Mouse (Mus musculus): ENCODE data around the gene Zmynd11. TPM values are rescaled to one million over a fixed set of nuclear protein-coding genes. Genes with fewer than 3 reads are reported as not detected.

Gene Zmynd11
- polyA plus RNA-seq, 1 experiment from 2014 or later: 78.1 TPM

- Histone ChIP-seq H3K27ac (ENCODE audit: low read length) (no peak overlapping the region), H3K9ac (replicated peaks; ENCODE audit: low read depth) (no peak overlapping the region), H3K9me3 (ENCODE audit: low read length) (no peaks in the 10 kb centered on the region), H3K4me2 (replicated peaks; ENCODE audit: low read depth, low read length) (no peak overlapping the region), H3K4me1 (ENCODE audit: insufficient read depth, low read depth, low read length) (no peaks in the 10 kb centered on the region), H3K4me3 (ENCODE audit: low read depth, low read length) (no peak overlapping the region), H3K36me3 (ENCODE audit: insufficient read depth, low read length) (peaks cover 19% of the 10 kb centered on the region), H3K27me3 (replicated peaks; ENCODE audit: insufficient read depth, low read length) (no peaks in the 10 kb centered on the region)
- TF ChIP-seq CTCF (IDR thresholded peaks at IDR 0.05) (no peak), EP300 (IDR thresholded peaks at IDR 0.05) (no peak)
- 94% methylated on average over 3 of the region's 3 CpGs for WGBS
- ATAC-seq (no peak), DNase-seq (ENCODE audit: low spot score) (no peak)
Measured at GRCm38 (mm10) chr13:9681492-9681891, 83.6 kb downstream of the Zmynd11 start.

GRCm38 (mm10) chr13:9674126-9674525 is 91.0 kb downstream of the Zmynd11 start:
- H3K4me3 ChIP-seq (ENCODE audit: low read depth, low read length): no peak overlapping the region
- H3K9me3 ChIP-seq (ENCODE audit: low read length): no peaks in the 10 kb centered on the region
- WGBS: 100% methylated on average over 1 of the region's 1 CpGs
- H3K4me1 ChIP-seq (ENCODE audit: insufficient read depth, low read depth, low read length): no peaks in the 10 kb centered on the region
- DNase-seq (ENCODE audit: low spot score) (no peak), ATAC-seq (no peak)
- H3K27me3 ChIP-seq (replicated peaks; ENCODE audit: insufficient read depth, low read length): no peaks in the 10 kb centered on the region
- TF ChIP-seq EP300 (IDR thresholded peaks at IDR 0.05) (no peak), CTCF (IDR thresholded peaks at IDR 0.05) (no peak)
- H3K9ac ChIP-seq (replicated peaks; ENCODE audit: low read depth): no peak overlapping the region
- H3K36me3 ChIP-seq (ENCODE audit: insufficient read depth, low read length): no peaks in the 10 kb centered on the region
- no peak overlapping the region for H3K27ac ChIP-seq (ENCODE audit: low read length)
- H3K4me2 ChIP-seq (replicated peaks; ENCODE audit: low read depth, low read length): no peak overlapping the region

- Histone ChIP-seq H3K9me3 (ENCODE audit: low read length) (no peaks in the 10 kb centered on the region), H3K27me3 (replicated peaks; ENCODE audit: insufficient read depth, low read length) (no peaks in the 10 kb centered on the region), H3K9ac (replicated peaks; ENCODE audit: low read depth) (no peak overlapping the region), H3K4me1 (ENCODE audit: insufficient read depth, low read depth, low read length) (no peaks in the 10 kb centered on the region), H3K27ac (ENCODE audit: low read length) (no peak overlapping the region), H3K4me3 (ENCODE audit: low read depth, low read length) (no peak overlapping the region), H3K4me2 (replicated peaks; ENCODE audit: low read depth, low read length) (no peak overlapping the region), H3K36me3 (ENCODE audit: insufficient read depth, low read length) (0 out of 2 replicates have a peak, but pooled peaks cover 5% of the 10 kb centered on the region)
- 86% methylated on average over 5 of the region's 5 CpGs for WGBS
- ATAC-seq (no peak), DNase-seq (ENCODE audit: low spot score) (no peak)
- TF ChIP-seq EP300 (IDR thresholded peaks at IDR 0.05) (no peak), CTCF (IDR thresholded peaks at IDR 0.05) (no peak)
Measured at GRCm38 (mm10) chr13:9669246-9669645, 95.9 kb downstream of the Zmynd11 start.

- DNase-seq (ENCODE audit: low spot score) (peak; percentile 52), ATAC-seq (peak; percentile 66)
- Histone ChIP-seq H3K27me3 (replicated peaks; ENCODE audit: insufficient read depth, low read length) (no peaks in the 10 kb centered on the region), H3K27ac (ENCODE audit: low read length) (no peak overlapping the region), H3K4me1 (ENCODE audit: insufficient read depth, low read depth, low read length) (no peaks in the 10 kb centered on the region), H3K36me3 (ENCODE audit: insufficient read depth, low read length) (0 out of 2 replicates have a peak, but pooled peaks cover 5% of the 10 kb centered on the region), H3K9ac (replicated peaks; ENCODE audit: low read depth) (no peak overlapping the region), H3K4me2 (replicated peaks; ENCODE audit: low read depth, low read length) (no peak overlapping the region), H3K9me3 (ENCODE audit: low read length) (no peaks in the 10 kb centered on the region), H3K4me3 (ENCODE audit: low read depth, low read length) (no peak overlapping the region)
- no peak for TF ChIP-seq CTCF (IDR thresholded peaks at IDR 0.05)
- 49% methylated on average over 7 of the region's 7 CpGs for WGBS
Measured at GRCm38 (mm10) chr13:9667954-9668496, 97.1 kb downstream of the Zmynd11 start.

GRCm38 (mm10) chr13:9663593-9663992 is 101.5 kb downstream of the Zmynd11 start:
- no peak for ATAC-seq
- H3K4me3 ChIP-seq (ENCODE audit: low read depth, low read length): no peak overlapping the region
- DNase-seq (ENCODE audit: low spot score): no peak
- peaks cover 18% of the 10 kb centered on the region; the same call in 1 of the 2 replicates for H3K36me3 ChIP-seq (ENCODE audit: insufficient read depth, low read length)
- no peak overlapping the region for H3K27ac ChIP-seq (ENCODE audit: low read length)
- H3K4me1 ChIP-seq (ENCODE audit: insufficient read depth, low read depth, low read length): no peaks in the 10 kb centered on the region
- H3K4me2 ChIP-seq (replicated peaks; ENCODE audit: low read depth, low read length): no peak overlapping the region
- TF ChIP-seq EP300 (IDR thresholded peaks at IDR 0.05) (no peak), CTCF (IDR thresholded peaks at IDR 0.05) (no peak)
- WGBS: 96% methylated on average over 1 of the region's 1 CpGs
- H3K9me3 ChIP-seq (ENCODE audit: low read length): no peaks in the 10 kb centered on the region
- H3K27me3 ChIP-seq (replicated peaks; ENCODE audit: insufficient read depth, low read length): no peaks in the 10 kb centered on the region
- no peak overlapping the region for H3K9ac ChIP-seq (replicated peaks; ENCODE audit: low read depth)

- Histone ChIP-seq H3K9me3 (ENCODE audit: low read length) (no peaks in the 10 kb centered on the region), H3K4me1 (ENCODE audit: insufficient read depth, low read depth, low read length) (no peaks in the 10 kb centered on the region), H3K4me3 (ENCODE audit: low read depth, low read length) (no peak overlapping the region), H3K27ac (ENCODE audit: low read length) (no peak overlapping the region), H3K27me3 (replicated peaks; ENCODE audit: insufficient read depth, low read length) (no peaks in the 10 kb centered on the region), H3K36me3 (ENCODE audit: insufficient read depth, low read length) (peaks cover 18% of the 10 kb centered on the region), H3K9ac (replicated peaks; ENCODE audit: low read depth) (no peak overlapping the region), H3K4me2 (replicated peaks; ENCODE audit: low read depth, low read length) (no peak overlapping the region)
- TF ChIP-seq CTCF (IDR thresholded peaks at IDR 0.05) (no peak), EP300 (IDR thresholded peaks at IDR 0.05) (no peak)
- DNase-seq (ENCODE audit: low spot score) (no peak), ATAC-seq (no peak)
- WGBS: 59% methylated on average over 1 of the region's 1 CpGs
Measured at GRCm38 (mm10) chr13:9660711-9661110, 104.4 kb downstream of the Zmynd11 start.

- no peak overlapping the region for H3K9ac ChIP-seq (replicated peaks; ENCODE audit: low read depth)
- H3K9me3 ChIP-seq (ENCODE audit: low read length): no peaks in the 10 kb centered on the region
- H3K4me1 ChIP-seq (ENCODE audit: insufficient read depth, low read depth, low read length): no peaks in the 10 kb centered on the region
- H3K4me3 ChIP-seq (ENCODE audit: low read depth, low read length): no peak overlapping the region
- no peak overlapping the region for H3K27ac ChIP-seq (ENCODE audit: low read length)
- no peak for TF ChIP-seq EP300 (IDR thresholded peaks at IDR 0.05)
- no peak for TF ChIP-seq CTCF (IDR thresholded peaks at IDR 0.05)
- WGBS: 96% methylated on average over 6 of the region's 6 CpGs
- ATAC-seq (no peak), DNase-seq (ENCODE audit: low spot score) (no peak)
- H3K36me3 ChIP-seq (ENCODE audit: insufficient read depth, low read length): peaks cover 13% of the 10 kb centered on the region
- H3K27me3 ChIP-seq (replicated peaks; ENCODE audit: insufficient read depth, low read length): no peaks in the 10 kb centered on the region
- H3K4me2 ChIP-seq (replicated peaks; ENCODE audit: low read depth, low read length): no peak overlapping the region
Measured at GRCm38 (mm10) chr13:9656613-9657012, 108.5 kb downstream of the Zmynd11 start.
